Mouse (Mus musculus): Measurements from ENCODE around the gene Ptprcap. TPM values are rescaled to one million over a fixed set of nuclear protein-coding genes. Genes with fewer than 3 reads are reported as not detected.

Ptprcap gene
- total RNA-seq (2014; fragmentation: Nextera tagmentation) (40.8 and 53.6 TPM in 2 replicates), total RNA-seq (2017) (64.9 and 84.1 TPM in 2 replicates)

- ATAC-seq (replicated peaks; ENCODE audit: poor library complexity, severe bottlenecking), result no peak
Measured at GRCm38 (mm10) chr19:4153232-4153654, at the start of gene Ptprcap. Gene Ptprcap, plus strand, starts transcription at chr19:4153604.

- no peak for ATAC-seq (replicated peaks; ENCODE audit: poor library complexity, severe bottlenecking)
Measured at GRCm38 (mm10) chr19:4103792-4104191, 49.6 kb upstream of the Ptprcap start.

- no peak for ATAC-seq (replicated peaks; ENCODE audit: poor library complexity, severe bottlenecking)
Measured at GRCm38 (mm10) chr19:4104675-4105194, 48.7 kb upstream of the Ptprcap start.

GRCm38 (mm10) chr19:4106654-4107053 is 46.8 kb upstream of the Ptprcap start:
- ATAC-seq (replicated peaks; ENCODE audit: poor library complexity, severe bottlenecking), result no peak

- no peak for ATAC-seq (replicated peaks; ENCODE audit: poor library complexity, severe bottlenecking)
Measured at GRCm38 (mm10) chr19:4108535-4108934, 44.9 kb upstream of the Ptprcap start.

GRCm38 (mm10) chr19:4112063-4112960 is 41.1 kb upstream of the Ptprcap start:
- peak; percentile 56 for ATAC-seq (replicated peaks; ENCODE audit: poor library complexity, severe bottlenecking)

- peak; percentile 55 for ATAC-seq (replicated peaks; ENCODE audit: poor library complexity, severe bottlenecking)
Measured at GRCm38 (mm10) chr19:4113186-4113805, 40.1 kb upstream of the Ptprcap start.

GRCm38 (mm10) chr19:4113806-4114230 is 39.6 kb upstream of the Ptprcap start:
- ATAC-seq (replicated peaks; ENCODE audit: poor library complexity, severe bottlenecking), result peak; percentile 63

GRCm38 (mm10) chr19:4114551-4114950 is 38.9 kb upstream of the Ptprcap start:
- ATAC-seq (replicated peaks; ENCODE audit: poor library complexity, severe bottlenecking), result no peak

GRCm38 (mm10) chr19:4115144-4115543 is 38.3 kb upstream of the Ptprcap start:
- ATAC-seq (replicated peaks; ENCODE audit: poor library complexity, severe bottlenecking), result no peak

- no peak for ATAC-seq (replicated peaks; ENCODE audit: poor library complexity, severe bottlenecking)
Measured at GRCm38 (mm10) chr19:4115816-4116215, 37.6 kb upstream of the Ptprcap start.

GRCm38 (mm10) chr19:4117006-4117405 is 36.4 kb upstream of the Ptprcap start:
- ATAC-seq (replicated peaks; ENCODE audit: poor library complexity, severe bottlenecking), result no peak

- ATAC-seq (replicated peaks; ENCODE audit: poor library complexity, severe bottlenecking), result no peak
Measured at GRCm38 (mm10) chr19:4118350-4118749, 35.1 kb upstream of the Ptprcap start.

GRCm38 (mm10) chr19:4119716-4120487 is 33.5 kb upstream of the Ptprcap start:
- ATAC-seq (replicated peaks; ENCODE audit: poor library complexity, severe bottlenecking), result no peak

- no peak for ATAC-seq (replicated peaks; ENCODE audit: poor library complexity, severe bottlenecking)
Measured at GRCm38 (mm10) chr19:4120496-4120895, 32.9 kb upstream of the Ptprcap start.

GRCm38 (mm10) chr19:4121097-4121805 is 32.2 kb upstream of the Ptprcap start:
- ATAC-seq (replicated peaks; ENCODE audit: poor library complexity, severe bottlenecking), result peak; percentile 68

GRCm38 (mm10) chr19:4121896-4122295 is 31.5 kb upstream of the Ptprcap start:
- peak; percentile 38 for ATAC-seq (replicated peaks; ENCODE audit: poor library complexity, severe bottlenecking)

- ATAC-seq (replicated peaks; ENCODE audit: poor library complexity, severe bottlenecking), result peak; percentile 14; the same call in 1 of the 2 replicates
Measured at GRCm38 (mm10) chr19:4122411-4123370, 30.7 kb upstream of the Ptprcap start.

- no peak for ATAC-seq (replicated peaks; ENCODE audit: poor library complexity, severe bottlenecking)
Measured at GRCm38 (mm10) chr19:4124432-4124831, 29.0 kb upstream of the Ptprcap start.

Data from granulocyte monocyte progenitor cell, adult 5-6 weeks (primary cell).